Mouse (Mus musculus): ENCODE data around the gene Cyp2s1. TPM values are rescaled to one million over a fixed set of nuclear protein-coding genes. Genes with fewer than 3 reads are reported as not detected.

The Cyp2s1 gene
- total RNA-seq, 2 experiments from 2014 or later, result 2.9 to 3.8 TPM

Small RNAs within 50 kb of the gene (microRNA-seq; reads per million reads assigned to microRNA genes)
- not detected for gene Gm24865

Other genes with a start within 250 kb of the Cyp2s1 start
- not detected for gene Erich4, start 201.0 kb downstream of the Cyp2s1 start, total RNA-seq (2021)
- gene Dmac2, start 197.5 kb downstream of the Cyp2s1 start, total RNA-seq (2021), result 10 to 100 TPM; 53.6 to 53.8 TPM
- 1 to 10 TPM in 1 of 2 experiments, under 1 TPM in 1; 0.20 to 1.1 TPM for gene B3gnt8, start 190.3 kb downstream of the Cyp2s1 start, total RNA-seq (2021)
- gene Bckdha, start 157.9 kb downstream of the Cyp2s1 start, total RNA-seq (2021), result 10 to 100 TPM; 33.0 to 40.9 TPM
- 10 to 100 TPM; 24.0 to 26.4 TPM for gene Exosc5, start 157.7 kb downstream of the Cyp2s1 start, total RNA-seq (2021)
- 10 to 100 TPM; 25.4 to 31.4 TPM for gene Tmem91, start 141.7 kb downstream of the Cyp2s1 start, total RNA-seq (2021)
- gene B9d2, start 136.1 kb downstream of the Cyp2s1 start, total RNA-seq (2021), result 10 to 100 TPM; 23.7 to 28.9 TPM
- gene Tgfb1, start 129.9 kb downstream of the Cyp2s1 start, total RNA-seq (2021), result 1 to 10 TPM; 7.9 to 8.8 TPM
- 10 to 100 TPM; 61.2 TPM for gene Ccdc97, start 97.8 kb downstream of the Cyp2s1 start, total RNA-seq (2021)
- gene Hnrnpul1, start 62.2 kb downstream of the Cyp2s1 start, total RNA-seq (2021), result 100 to 1,000 TPM; 103 to 107 TPM
- gene Axl, start 28.2 kb downstream of the Cyp2s1 start, total RNA-seq (2021), result 10 to 100 TPM; 40.2 to 41.7 TPM
- gene Cyp2b10, start 80.7 kb upstream of the Cyp2s1 start, total RNA-seq (2021), result under 1 TPM in 1 of 2 experiments, not detected in 1; 0.54 TPM
- not detected for gene Cyp2b13, start 244.6 kb upstream of the Cyp2s1 start, total RNA-seq (2021)

Measured in left cerebral cortex, postnatal 36 days (tissue).